Mouse (Mus musculus) spleen, adult 2 months (tissue): Measurements from ENCODE around the gene Idh1. TPM values are rescaled to one million over a fixed set of nuclear protein-coding genes. Genes with fewer than 3 reads are reported as not detected.
"Not testable (repeated sequence)": the region's sequence is repeated elsewhere in the genome, so short reads cannot be mapped to it uniquely, and the experiment has no call there.

Source experiments
- DNase-seq, 2 experiments: peaks; one replicate each; pipeline versions ENCODE4 v3.0.0 to v3.0.0-alpha.2; 2012 to 2021; ENCODE audit warnings: low spot score in 2 of 2, low read depth in 1 of 2
- H3K27ac ChIP-seq: fragments of 200-500 bp; 2 replicates; pipeline ENCODE4 v1.5.1; 2012; ENCODE audit warnings: low read length, inconsistent platforms; ENCODE audit not compliant: insufficient read depth
- H3K27me3 ChIP-seq: fragments of 200-500 bp; 2 replicates; pipeline ENCODE4 v1.6.1; 2012; ENCODE audit warnings: mild to moderate bottlenecking, moderate library complexity, low read length, inconsistent platforms; ENCODE audit not compliant: control insufficient read depth, insufficient read depth
- H3K36me3 ChIP-seq: fragments of 200-500 bp; 2 replicates; pipeline ENCODE4 v1.6.1; 2012; ENCODE audit warnings: mild to moderate bottlenecking, low read length, inconsistent platforms; ENCODE audit not compliant: control insufficient read depth, insufficient read depth
- H3K4me1 ChIP-seq: fragments of 200-500 bp; 2 replicates; pipeline ENCODE4 v1.6.1; 2011; ENCODE audit warnings: inconsistent platforms; ENCODE audit not compliant: control insufficient read depth, insufficient read depth, insufficient read length
- H3K4me3 ChIP-seq: fragments of 200-500 bp; 2 replicates; pipeline ENCODE4 v1.5.1; 2011; ENCODE audit warnings: mild to moderate bottlenecking, inconsistent platforms; ENCODE audit not compliant: insufficient read depth, insufficient read length; ENCODE audit errors: extremely low read depth
- CTCF ChIP-seq: fragments of 200-500 bp; IDR thresholded peaks from 2 replicates; pipeline ENCODE4 v1.5.1; 2011; ENCODE audit warnings: mild to moderate bottlenecking, inconsistent platforms; ENCODE audit not compliant: insufficient read depth, insufficient read length, insufficient replicate concordance; ENCODE audit errors: extremely low read depth
- POLR2A ChIP-seq: fragments of 200-500 bp; IDR thresholded peaks from 2 replicates; pipeline ENCODE4 v1.6.1; 2011; ENCODE audit warnings: low read depth, low read length, inconsistent platforms
- WGBS: fragments of 180-500 bp; shearing (Covaris S2); methylation state at CpG from one replicate; pipeline ENCODE4 v1.1.7; 2018; 5-methylcytosine and 5-hydroxymethylcytosine counted together
- polyA plus RNA-seq: library from polyadenylated mRNA; depleted of rRNA; stranded (reverse); fragments of >200 nt; gene quantifications from 2 replicates; pipeline ENCODE4 v1.2.3, GENCODE M21; 2012; rRNA removed

Gene Idh1
- polyA plus RNA-seq: 6.8 and 8.6 TPM in 2 replicates

- WGBS: under 1% methylated on average over 64 of the region's 71 CpGs
- peak; percentile 94 for DNase-seq
- Histone ChIP-seq H3K36me3 (no peaks in the 10 kb centered on the region; the same call in 1 of the 2 replicates), H3K27me3 (0 out of 2 replicates have a peak, but pooled peaks cover 2% of the 10 kb centered on the region), H3K4me1 (peaks cover 2% of the 10 kb centered on the region; the same call in 1 of the 2 replicates), H3K27ac (peak within 1 kb of the TSS; percentile 74), H3K4me3 (peak within 1 kb of the TSS; percentile 88)
- TF ChIP-seq CTCF: no peak
- TF ChIP-seq POLR2A: peak; percentile 92
These were observed at the start of gene Idh1, which contains the start of gene Pikfyve for GRCm38 (mm10) chr1:65186287-65187073. Idh1 (minus strand) TSS chr1:65186500. Pikfyve (plus strand) TSS chr1:65186683.

- no peak for DNase-seq
- Histone ChIP-seq H3K36me3 (peaks cover 5% of the 10 kb centered on the region), H3K27ac (no peak overlapping the region), H3K4me3 (no peak overlapping the region; the same call in 1 of the 2 replicates), H3K27me3 (no peaks in the 10 kb centered on the region), H3K4me1 (peaks cover 5% of the 10 kb centered on the region; the same call in 1 of the 2 replicates)
- TF ChIP-seq POLR2A: no peak
- TF ChIP-seq CTCF: no peak
- WGBS: 43% methylated on average over 1 of the region's 1 CpGs
These were observed 44.3 kb upstream of the Idh1 start for GRCm38 (mm10) chr1:65230566-65230965.

GRCm38 (mm10) chr1:65229768-65230167, 43.5 kb upstream of the Idh1 start:
- not testable (repeated sequence) for H3K27me3 ChIP-seq, H3K4me1 ChIP-seq, DNase-seq, H3K27ac ChIP-seq, H3K36me3 ChIP-seq, H3K4me3 ChIP-seq
- WGBS: 59% methylated on average over 3 of the region's 3 CpGs

- WGBS: 55% methylated on average over 2 of the region's 2 CpGs
- no peak overlapping the region; the same call in 1 of the 2 replicates for H3K27ac ChIP-seq
- peak in 1 of 2 experiments; percentile 27 for DNase-seq
- H3K4me3 ChIP-seq: no peak overlapping the region
- H3K4me1 ChIP-seq: peaks cover 3% of the 10 kb centered on the region; the same call in 1 of the 2 replicates
- no peak for TF ChIP-seq POLR2A
- H3K36me3 ChIP-seq: peaks cover 10% of the 10 kb centered on the region
- H3K27me3 ChIP-seq: no peaks in the 10 kb centered on the region
These were observed 41.4 kb upstream of the Idh1 start for GRCm38 (mm10) chr1:65227681-65228080.

GRCm38 (mm10) chr1:65223654-65224053, 37.4 kb upstream of the Idh1 start:
- Histone ChIP-seq H3K4me1 (peaks cover 2% of the 10 kb centered on the region; the same call in 1 of the 2 replicates), H3K27ac (no peak overlapping the region), H3K36me3 (peaks cover 21% of the 10 kb centered on the region), H3K27me3 (no peaks in the 10 kb centered on the region), H3K4me3 (no peak overlapping the region)
- WGBS: 96% methylated on average over 2 of the region's 2 CpGs
- no peak for DNase-seq
- TF ChIP-seq CTCF: no peak
- no peak for TF ChIP-seq POLR2A

GRCm38 (mm10) chr1:65217972-65218371, 31.7 kb upstream of the Idh1 start:
- TF ChIP-seq POLR2A: no peak
- no peak for TF ChIP-seq CTCF
- H3K36me3 ChIP-seq: peaks cover 20% of the 10 kb centered on the region
- no peak overlapping the region for H3K27ac ChIP-seq
- no peaks in the 10 kb centered on the region for H3K27me3 ChIP-seq
- DNase-seq: no peak
- 98% methylated on average over 1 of the region's 1 CpGs for WGBS
- H3K4me1 ChIP-seq: no peaks in the 10 kb centered on the region
- H3K4me3 ChIP-seq: no peak overlapping the region

GRCm38 (mm10) chr1:65217567-65217966, 31.3 kb upstream of the Idh1 start:
- DNase-seq: no peak
- peaks cover 20% of the 10 kb centered on the region for H3K36me3 ChIP-seq
- no peak overlapping the region for H3K27ac ChIP-seq
- 90% methylated on average over 2 of the region's 2 CpGs for WGBS
- no peak overlapping the region for H3K4me3 ChIP-seq
- TF ChIP-seq POLR2A (no peak), CTCF (no peak)
- no peaks in the 10 kb centered on the region for H3K4me1 ChIP-seq
- no peaks in the 10 kb centered on the region for H3K27me3 ChIP-seq
